Mouse (Mus musculus) heart, embryonic 10.5 days (tissue): Measurements from ENCODE around the gene Heyl. TPM values are rescaled to one million over a fixed set of nuclear protein-coding genes. Genes with fewer than 3 reads are reported as not detected.

Source experiments
- DNase-seq: peaks from one replicate; pipeline ENCODE4 v3.0.0-alpha.2; 2017; ENCODE audit warnings: low spot score
- H3K27ac ChIP-seq: fragments of 300-500 bp; sonication (generic); 2 replicates; pipeline ENCODE4 v1.5.1; 2016; ENCODE audit warnings: mild to moderate bottlenecking
- H3K27me3 ChIP-seq: fragments of 300-500 bp; sonication (generic); 2 replicates; pipeline ENCODE4 v1.6.1; 2016; ENCODE audit warnings: mild to moderate bottlenecking; ENCODE audit not compliant: poor library complexity, insufficient read depth, severe bottlenecking
- H3K36me3 ChIP-seq: fragments of 300-500 bp; sonication (generic); 2 replicates; pipeline ENCODE4 v1.6.1; 2016; ENCODE audit warnings: mild to moderate bottlenecking, moderate library complexity
- H3K4me1 ChIP-seq: fragments of 300-500 bp; sonication (generic); 2 replicates; pipeline ENCODE4 v1.6.1; 2016; ENCODE audit warnings: mild to moderate bottlenecking
- H3K4me3 ChIP-seq: fragments of 300-500 bp; sonication (generic); 2 replicates; pipeline ENCODE4 v1.5.1; 2016; ENCODE audit warnings: mild to moderate bottlenecking, moderate library complexity
- H3K9me3 ChIP-seq: fragments of 300-500 bp; sonication (generic); 2 replicates; pipeline ENCODE4 v1.6.1; 2016; ENCODE audit warnings: mild to moderate bottlenecking, moderate library complexity
- WGBS: fragments of 180-500 bp; shearing (Covaris S2); methylation state at CpG from one replicate; pipeline ENCODE4 v1.1.7; 2016; 5-methylcytosine and 5-hydroxymethylcytosine counted together
- polyA plus RNA-seq: library from polyadenylated mRNA; unstranded; fragments of >200 nt; fragmentation: Nextera tagmentation; extraction: Ambion mirVana; gene quantifications from 2 replicates; pipeline ENCODE4 v1.2.1, GENCODE M21; 2016

Gene Heyl
- polyA plus RNA-seq, 1 experiment from 2014 or later: 3.9 TPM

GRCm38 (mm10) chr4:123237386-123238266 is 4.3 kb downstream of the Heyl start:
- Histone ChIP-seq H3K4me1 (peaks cover 64% of the 10 kb centered on the region), H3K4me3 (no peak overlapping the region), H3K36me3 (0 out of 2 replicates have a peak, but pooled peaks cover under 1% of the 10 kb centered on the region), H3K27me3 (peaks cover 90% of the 10 kb centered on the region), H3K9me3 (no peaks in the 10 kb centered on the region), H3K27ac (peak overlapping the region; percentile 48; the same call in 1 of the 2 replicates)
- no peak for DNase-seq
- WGBS: 44% methylated on average over 6 of the region's 6 CpGs

- H3K4me1 ChIP-seq: peaks cover 60% of the 10 kb centered on the region
- H3K27me3 ChIP-seq: peaks cover 71% of the 10 kb centered on the region
- no peaks in the 10 kb centered on the region for H3K9me3 ChIP-seq
- H3K27ac ChIP-seq: peak overlapping the region; percentile 86
- no peak for DNase-seq
- WGBS: 6% methylated on average over 58 of the region's 58 CpGs
- peaks cover 4% of the 10 kb centered on the region; the same call in 1 of the 2 replicates for H3K36me3 ChIP-seq
- peak overlapping the region; percentile 53 for H3K4me3 ChIP-seq
Measured at GRCm38 (mm10) chr4:123239361-123240203, 6.2 kb downstream of the Heyl start.

GRCm38 (mm10) chr4:123246221-123246620 is 12.9 kb downstream of the Heyl start:
- no peak for DNase-seq
- Histone ChIP-seq H3K4me3 (no peak overlapping the region), H3K36me3 (peaks cover 4% of the 10 kb centered on the region; the same call in 1 of the 2 replicates), H3K4me1 (peaks cover 52% of the 10 kb centered on the region), H3K27ac (peak overlapping the region; percentile 90), H3K27me3 (peaks cover 11% of the 10 kb centered on the region), H3K9me3 (no peaks in the 10 kb centered on the region)
- 83% methylated on average over 7 of the region's 7 CpGs for WGBS

GRCm38 (mm10) chr4:123246651-123247050 is 13.3 kb downstream of the Heyl start:
- Histone ChIP-seq H3K4me3 (no peak overlapping the region), H3K4me1 (peaks cover 52% of the 10 kb centered on the region), H3K36me3 (peaks cover 4% of the 10 kb centered on the region; the same call in 1 of the 2 replicates), H3K9me3 (no peaks in the 10 kb centered on the region), H3K27ac (peak overlapping the region; percentile 90), H3K27me3 (peaks cover 7% of the 10 kb centered on the region)
- WGBS: 87% methylated on average over 5 of the region's 5 CpGs
- no peak for DNase-seq

GRCm38 (mm10) chr4:123247147-123247880 is 14.0 kb downstream of the Heyl start:
- Histone ChIP-seq H3K9me3 (no peaks in the 10 kb centered on the region), H3K4me1 (peaks cover 52% of the 10 kb centered on the region), H3K4me3 (no peak overlapping the region), H3K27me3 (peaks cover under 1% of the 10 kb centered on the region), H3K27ac (peak overlapping the region; percentile 90), H3K36me3 (peaks cover 4% of the 10 kb centered on the region; the same call in 1 of the 2 replicates)
- WGBS: 37% methylated on average over 7 of the region's 7 CpGs
- DNase-seq: peak; percentile 87

- WGBS: 53% methylated on average over 7 of the region's 7 CpGs
- Histone ChIP-seq H3K27me3 (no peaks in the 10 kb centered on the region), H3K9me3 (no peaks in the 10 kb centered on the region), H3K4me1 (peaks cover 49% of the 10 kb centered on the region), H3K27ac (peak overlapping the region; percentile 90), H3K36me3 (no peaks in the 10 kb centered on the region), H3K4me3 (no peak overlapping the region)
- no peak for DNase-seq
Measured at GRCm38 (mm10) chr4:123248971-123249567, 15.7 kb downstream of the Heyl start.

- no peak for DNase-seq
- Histone ChIP-seq H3K4me3 (no peak overlapping the region), H3K27me3 (no peaks in the 10 kb centered on the region; the same call in 1 of the 2 replicates), H3K9me3 (no peaks in the 10 kb centered on the region), H3K36me3 (no peaks in the 10 kb centered on the region), H3K4me1 (peaks cover 26% of the 10 kb centered on the region), H3K27ac (no peak overlapping the region)
- WGBS: 82% methylated on average over 5 of the region's 5 CpGs
Measured at GRCm38 (mm10) chr4:123252214-123252613, 18.9 kb downstream of the Heyl start.

- 21% methylated on average over 5 of the region's 5 CpGs for WGBS
Measured at GRCm38 (mm10) chr4:123254617-123255016, 21.3 kb downstream of the Heyl start.

GRCm38 (mm10) chr4:123260071-123260746 is 26.9 kb downstream of the Heyl start:
- H3K36me3 ChIP-seq: no peaks in the 10 kb centered on the region
- no peaks in the 10 kb centered on the region for H3K9me3 ChIP-seq
- H3K4me3 ChIP-seq: peak overlapping the region; percentile 18; the same call in 1 of the 2 replicates
- 28% methylated on average over 8 of the region's 8 CpGs for WGBS
- no peak for DNase-seq
- H3K27ac ChIP-seq: peak overlapping the region; percentile 56; the same call in 1 of the 2 replicates
- no peaks in the 10 kb centered on the region; the same call in 1 of the 2 replicates for H3K27me3 ChIP-seq
- peaks cover 20% of the 10 kb centered on the region for H3K4me1 ChIP-seq

More at GRCm38 (mm10) chr4:123254617-123255016, 21.3 kb downstream of the Heyl start:
- no peak overlapping the region for H3K4me3 ChIP-seq
- H3K27me3 ChIP-seq: no peaks in the 10 kb centered on the region; the same call in 1 of the 2 replicates
- H3K9me3 ChIP-seq: no peaks in the 10 kb centered on the region
- H3K27ac ChIP-seq: no peak overlapping the region
- H3K36me3 ChIP-seq: no peaks in the 10 kb centered on the region
- peaks cover 8% of the 10 kb centered on the region for H3K4me1 ChIP-seq
- no peak for DNase-seq

- Histone ChIP-seq H3K4me3 (no peak within 1 kb of the TSS), H3K27ac (no peak within 1 kb of the TSS), H3K36me3 (no peaks in the 10 kb centered on the region), H3K27me3 (no peaks in the 10 kb centered on the region), H3K4me1 (peaks cover 20% of the 10 kb centered on the region), H3K9me3 (no peaks in the 10 kb centered on the region)
- WGBS: 61% methylated on average over 5 of the region's 5 CpGs
- DNase-seq: no peak
Measured at GRCm38 (mm10) chr4:123261721-123262401, 28.5 kb downstream of the Heyl start, which contains the start of gene Pabpc4. TSS of gene Pabpc4 (plus strand) at chr4:123262351.

- Histone ChIP-seq H3K9me3 (no peaks in the 10 kb centered on the region), H3K36me3 (no peaks in the 10 kb centered on the region), H3K4me3 (no peak overlapping the region), H3K27ac (no peak overlapping the region), H3K4me1 (peaks cover 2% of the 10 kb centered on the region; the same call in 1 of the 2 replicates), H3K27me3 (no peaks in the 10 kb centered on the region; the same call in none of the 2 replicates)
- no peak for DNase-seq
- 83% methylated on average over 3 of the region's 3 CpGs for WGBS
Measured at GRCm38 (mm10) chr4:123271063-123271462, 37.7 kb downstream of the Heyl start.
